Mouse (Mus musculus) adrenal gland, postnatal 4 days (tissue): Measurements from ENCODE around the gene Sgip1. TPM values are rescaled to one million over a fixed set of nuclear protein-coding genes. Genes with fewer than 3 reads are reported as not detected.

Source experiments
- DNase-seq, 2 experiments: peaks; one replicate each; pipeline ENCODE4 v3.0.0; 2021 to 2022; ENCODE audit warnings: low spot score in 2 of 2, mixed read lengths in 2 of 2
- total RNA-seq, 2 experiments: library from RNA; stranded (reverse); gene quantifications; 2 replicates each; pipeline ENCODE4 v1.2.3; 2021

Sgip1 gene
- total RNA-seq, 2 experiments from 2014 or later = 16.1 to 18.4 TPM

GRCm38 (mm10) chr4:102834710-102835109 lies 93.6 kb downstream of the Sgip1 start:
- DNase-seq = no peak

- DNase-seq = no peak
Observed at GRCm38 (mm10) chr4:102840062-102840798, 99.1 kb downstream of the Sgip1 start.

GRCm38 (mm10) chr4:102840956-102841729 lies 100.0 kb downstream of the Sgip1 start:
- no peak for DNase-seq

GRCm38 (mm10) chr4:102850498-102850897 lies 109.4 kb downstream of the Sgip1 start:
- no peak for DNase-seq

- DNase-seq = no peak
Observed at GRCm38 (mm10) chr4:102851161-102851560, 110.1 kb downstream of the Sgip1 start.

GRCm38 (mm10) chr4:102852290-102852689 lies 111.2 kb downstream of the Sgip1 start:
- no peak for DNase-seq

GRCm38 (mm10) chr4:102852808-102853207 lies 111.7 kb downstream of the Sgip1 start:
- DNase-seq = no peak

- no peak for DNase-seq
Observed at GRCm38 (mm10) chr4:102853330-102854022, 112.4 kb downstream of the Sgip1 start.

- DNase-seq = no peak
Observed at GRCm38 (mm10) chr4:102854928-102855892, 114.1 kb downstream of the Sgip1 start.

GRCm38 (mm10) chr4:102856086-102856485 lies 115.0 kb downstream of the Sgip1 start:
- DNase-seq = no peak

GRCm38 (mm10) chr4:102859259-102860194 lies 118.4 kb downstream of the Sgip1 start:
- DNase-seq = no peak

GRCm38 (mm10) chr4:102862751-102863710 lies 121.9 kb downstream of the Sgip1 start:
- DNase-seq = no peak

- DNase-seq = no peak
Observed at GRCm38 (mm10) chr4:102866531-102866930, 125.4 kb downstream of the Sgip1 start.

GRCm38 (mm10) chr4:102871274-102871673 lies 130.2 kb downstream of the Sgip1 start:
- no peak for DNase-seq

GRCm38 (mm10) chr4:102883142-102883541 lies 142.0 kb downstream of the Sgip1 start:
- no peak for DNase-seq

GRCm38 (mm10) chr4:102884228-102884627 lies 143.1 kb downstream of the Sgip1 start:
- DNase-seq = no peak

- DNase-seq = no peak
Observed at GRCm38 (mm10) chr4:102886459-102886858, 145.4 kb downstream of the Sgip1 start.

GRCm38 (mm10) chr4:102886902-102887301 lies 145.8 kb downstream of the Sgip1 start:
- no peak for DNase-seq
